Mouse (Mus musculus) hindbrain, embryonic 10.5 days (tissue): ENCODE measurements at regions not wholly inside any gene's neighbourhood (a gene's known extent, or its start where the extent isn't known, plus 50 kb on each side); places are given as distances from the start of the nearest gene placed in this dataset.

Experiments
- DNase-seq: peaks from one replicate; pipeline ENCODE4 v3.0.0-alpha.2; 2017; ENCODE audit warnings: low spot score
- H3K27ac ChIP-seq: fragments of 300-500 bp; sonication (generic); 2 replicates; pipeline ENCODE4 v1.5.1; 2016; ENCODE audit warnings: mild to moderate bottlenecking, moderate library complexity
- H3K27me3 ChIP-seq: fragments of 300-500 bp; sonication (generic); 2 replicates; pipeline ENCODE4 v1.6.1; 2016; ENCODE audit warnings: mild to moderate bottlenecking; ENCODE audit not compliant: poor library complexity, insufficient read depth, severe bottlenecking
- H3K36me3 ChIP-seq: fragments of 300-500 bp; sonication (generic); 2 replicates; pipeline ENCODE4 v1.6.1; 2016; ENCODE audit warnings: mild to moderate bottlenecking, moderate library complexity
- H3K4me1 ChIP-seq: fragments of 300-500 bp; sonication (generic); replicated peaks from 2 replicates; pipeline ENCODE4 v1.6.1; 2016; ENCODE audit warnings: mild to moderate bottlenecking
- H3K4me3 ChIP-seq: fragments of 300-500 bp; sonication (generic); 2 replicates; pipeline ENCODE4 v1.5.1; 2016; ENCODE audit warnings: mild to moderate bottlenecking, moderate library complexity
- H3K9me3 ChIP-seq: fragments of 300-500 bp; sonication (generic); 2 replicates; pipeline ENCODE4 v1.6.1; 2016; ENCODE audit warnings: mild to moderate bottlenecking, moderate library complexity
- WGBS: fragments of 180-500 bp; shearing (Covaris S2); methylation state at CpG from one replicate; pipeline ENCODE4 v1.1.7; 2016; 5-methylcytosine and 5-hydroxymethylcytosine counted together

- DNase-seq = no peak
- H3K9me3 ChIP-seq = no peaks in the 10 kb centered on the region
- no peaks in the 10 kb centered on the region for H3K36me3 ChIP-seq
- WGBS = 86% methylated on average over 3 of the region's 3 CpGs
- no peaks in the 10 kb centered on the region for H3K4me1 ChIP-seq
- H3K27me3 ChIP-seq = no peaks in the 10 kb centered on the region
- H3K27ac ChIP-seq = no peak overlapping the region
- H3K4me3 ChIP-seq = no peak overlapping the region
These were observed 212.4 kb upstream of the Dab2 start for GRCm38 (mm10) chr15:6087208-6087607.

- DNase-seq = no peak
- Histone ChIP-seq H3K9me3 (no peaks in the 10 kb centered on the region), H3K4me3 (no peak overlapping the region), H3K27me3 (no peaks in the 10 kb centered on the region), H3K27ac (no peak overlapping the region), H3K4me1 (no peaks in the 10 kb centered on the region), H3K36me3 (no peaks in the 10 kb centered on the region)
- WGBS = 91% methylated on average over 4 of the region's 4 CpGs
These were observed 211.1 kb upstream of the Dab2 start for GRCm38 (mm10) chr15:6088498-6088897.

- no peak for DNase-seq
These were observed 169.9 kb upstream of the Dab2 start for GRCm38 (mm10) chr15:6129697-6130096.

GRCm38 (mm10) chr15:6132216-6132615 lies 167.4 kb upstream of the Dab2 start:
- Histone ChIP-seq H3K9me3 (peaks cover 11% of the 10 kb centered on the region; the same call in 1 of the 2 replicates), H3K27me3 (no peaks in the 10 kb centered on the region), H3K36me3 (no peaks in the 10 kb centered on the region), H3K4me1 (no peaks in the 10 kb centered on the region), H3K4me3 (no peak overlapping the region), H3K27ac (no peak overlapping the region)
- DNase-seq = no peak

More at GRCm38 (mm10) chr15:6129697-6130096, 169.9 kb upstream of the Dab2 start:
- Histone ChIP-seq H3K4me1 (no peaks in the 10 kb centered on the region), H3K27ac (no peak overlapping the region), H3K9me3 (no peaks in the 10 kb centered on the region), H3K4me3 (no peak overlapping the region), H3K27me3 (no peaks in the 10 kb centered on the region), H3K36me3 (no peaks in the 10 kb centered on the region)
- 93% methylated on average over 3 of the region's 3 CpGs for WGBS

- Histone ChIP-seq H3K36me3 (no peaks in the 10 kb centered on the region), H3K4me3 (no peak overlapping the region), H3K9me3 (no peaks in the 10 kb centered on the region), H3K27me3 (no peaks in the 10 kb centered on the region), H3K4me1 (no peaks in the 10 kb centered on the region), H3K27ac (no peak overlapping the region)
- no peak for DNase-seq
- WGBS = 88% methylated on average over 2 of the region's 2 CpGs
These were observed 154.5 kb upstream of the Dab2 start for GRCm38 (mm10) chr15:6145071-6145470.

- Histone ChIP-seq H3K4me3 (no peak overlapping the region), H3K27me3 (no peaks in the 10 kb centered on the region), H3K9me3 (no peaks in the 10 kb centered on the region), H3K36me3 (no peaks in the 10 kb centered on the region), H3K4me1 (no peaks in the 10 kb centered on the region), H3K27ac (no peak overlapping the region)
- 69% methylated on average over 9 of the region's 9 CpGs for WGBS
- no peak for DNase-seq
These were observed 144.9 kb upstream of the Dab2 start for GRCm38 (mm10) chr15:6154706-6155105.

GRCm38 (mm10) chr15:6180261-6180660 lies 119.3 kb upstream of the Dab2 start:
- no peak overlapping the region for H3K4me3 ChIP-seq
- no peaks in the 10 kb centered on the region for H3K9me3 ChIP-seq
- no peak overlapping the region for H3K27ac ChIP-seq
- H3K4me1 ChIP-seq = no peaks in the 10 kb centered on the region
- DNase-seq = no peak
- 80% methylated on average over 1 of the region's 1 CpGs for WGBS
- no peaks in the 10 kb centered on the region for H3K36me3 ChIP-seq
- H3K27me3 ChIP-seq = no peaks in the 10 kb centered on the region

GRCm38 (mm10) chr15:6183627-6184026 lies 116.0 kb upstream of the Dab2 start:
- H3K4me1 ChIP-seq = no peaks in the 10 kb centered on the region
- DNase-seq = no peak
- H3K27me3 ChIP-seq = no peaks in the 10 kb centered on the region
- no peak overlapping the region for H3K27ac ChIP-seq
- H3K36me3 ChIP-seq = no peaks in the 10 kb centered on the region
- no peaks in the 10 kb centered on the region for H3K9me3 ChIP-seq
- H3K4me3 ChIP-seq = no peak overlapping the region
- WGBS = 82% methylated on average over 3 of the region's 3 CpGs

GRCm38 (mm10) chr15:6191845-6192244 lies 107.7 kb upstream of the Dab2 start:
- Histone ChIP-seq H3K36me3 (no peaks in the 10 kb centered on the region), H3K9me3 (no peaks in the 10 kb centered on the region), H3K4me1 (no peaks in the 10 kb centered on the region), H3K27ac (no peak overlapping the region), H3K4me3 (no peak overlapping the region), H3K27me3 (no peaks in the 10 kb centered on the region)
- no peak for DNase-seq

- no peak for DNase-seq
- H3K36me3 ChIP-seq = no peaks in the 10 kb centered on the region
- 64% methylated on average over 2 of the region's 2 CpGs for WGBS
These were observed 92.3 kb upstream of the Dab2 start for GRCm38 (mm10) chr15:6207239-6207638.

GRCm38 (mm10) chr15:6209301-6209700 lies 90.3 kb upstream of the Dab2 start:
- H3K36me3 ChIP-seq = no peaks in the 10 kb centered on the region
- no peaks in the 10 kb centered on the region for H3K9me3 ChIP-seq
- no peak overlapping the region for H3K27ac ChIP-seq
- H3K4me3 ChIP-seq = no peak overlapping the region
- H3K4me1 ChIP-seq = no peaks in the 10 kb centered on the region
- 12% methylated on average over 2 of the region's 2 CpGs for WGBS
- H3K27me3 ChIP-seq = no peaks in the 10 kb centered on the region
- DNase-seq = no peak

More at GRCm38 (mm10) chr15:6207239-6207638, 92.3 kb upstream of the Dab2 start:
- no peaks in the 10 kb centered on the region for H3K4me1 ChIP-seq
- no peak overlapping the region for H3K27ac ChIP-seq
- no peaks in the 10 kb centered on the region for H3K27me3 ChIP-seq
- no peak overlapping the region for H3K4me3 ChIP-seq
- H3K9me3 ChIP-seq = no peaks in the 10 kb centered on the region

GRCm38 (mm10) chr15:6218087-6218486 lies 81.5 kb upstream of the Dab2 start:
- no peaks in the 10 kb centered on the region for H3K27me3 ChIP-seq
- H3K27ac ChIP-seq = no peak overlapping the region
- no peaks in the 10 kb centered on the region for H3K9me3 ChIP-seq
- no peak overlapping the region for H3K4me3 ChIP-seq
- H3K4me1 ChIP-seq = no peaks in the 10 kb centered on the region
- H3K36me3 ChIP-seq = no peaks in the 10 kb centered on the region
- DNase-seq = no peak
- WGBS = 81% methylated on average over 3 of the region's 3 CpGs

- H3K4me3 ChIP-seq = no peak overlapping the region
- no peak for DNase-seq
- H3K27me3 ChIP-seq = no peaks in the 10 kb centered on the region
- 85% methylated on average over 1 of the region's 1 CpGs for WGBS
- H3K4me1 ChIP-seq = no peaks in the 10 kb centered on the region
- no peaks in the 10 kb centered on the region for H3K9me3 ChIP-seq
- H3K36me3 ChIP-seq = no peaks in the 10 kb centered on the region
- no peak overlapping the region for H3K27ac ChIP-seq
These were observed 74.4 kb upstream of the Dab2 start for GRCm38 (mm10) chr15:6225227-6225626.

- Histone ChIP-seq H3K27me3 (no peaks in the 10 kb centered on the region), H3K4me1 (no peaks in the 10 kb centered on the region), H3K4me3 (no peak overlapping the region), H3K27ac (no peak overlapping the region), H3K9me3 (no peaks in the 10 kb centered on the region), H3K36me3 (no peaks in the 10 kb centered on the region)
- no peak for DNase-seq
- 90% methylated on average over 7 of the region's 7 CpGs for WGBS
These were observed 69.0 kb upstream of the Dab2 start for GRCm38 (mm10) chr15:6230618-6231017.
